Mouse (Mus musculus): ENCODE results near the gene Ccdc97.

- no peak for TF ChIP-seq POLR2A (IDR thresholded peaks at IDR 0.05; ENCODE audit: low read depth, low read length)
- no peak for TF ChIP-seq CTCF (conservative IDR thresholded peaks at IDR 0.05; ENCODE audit: insufficient read depth, insufficient read length, low read depth, low read length)
Observed at GRCm38 (mm10) chr7:25669631-25670030, 49.3 kb downstream of the Ccdc97 start.
